Mouse (Mus musculus): ENCODE data around the gene Cyb5r3.

Gene Cyb5r3

DNA sequence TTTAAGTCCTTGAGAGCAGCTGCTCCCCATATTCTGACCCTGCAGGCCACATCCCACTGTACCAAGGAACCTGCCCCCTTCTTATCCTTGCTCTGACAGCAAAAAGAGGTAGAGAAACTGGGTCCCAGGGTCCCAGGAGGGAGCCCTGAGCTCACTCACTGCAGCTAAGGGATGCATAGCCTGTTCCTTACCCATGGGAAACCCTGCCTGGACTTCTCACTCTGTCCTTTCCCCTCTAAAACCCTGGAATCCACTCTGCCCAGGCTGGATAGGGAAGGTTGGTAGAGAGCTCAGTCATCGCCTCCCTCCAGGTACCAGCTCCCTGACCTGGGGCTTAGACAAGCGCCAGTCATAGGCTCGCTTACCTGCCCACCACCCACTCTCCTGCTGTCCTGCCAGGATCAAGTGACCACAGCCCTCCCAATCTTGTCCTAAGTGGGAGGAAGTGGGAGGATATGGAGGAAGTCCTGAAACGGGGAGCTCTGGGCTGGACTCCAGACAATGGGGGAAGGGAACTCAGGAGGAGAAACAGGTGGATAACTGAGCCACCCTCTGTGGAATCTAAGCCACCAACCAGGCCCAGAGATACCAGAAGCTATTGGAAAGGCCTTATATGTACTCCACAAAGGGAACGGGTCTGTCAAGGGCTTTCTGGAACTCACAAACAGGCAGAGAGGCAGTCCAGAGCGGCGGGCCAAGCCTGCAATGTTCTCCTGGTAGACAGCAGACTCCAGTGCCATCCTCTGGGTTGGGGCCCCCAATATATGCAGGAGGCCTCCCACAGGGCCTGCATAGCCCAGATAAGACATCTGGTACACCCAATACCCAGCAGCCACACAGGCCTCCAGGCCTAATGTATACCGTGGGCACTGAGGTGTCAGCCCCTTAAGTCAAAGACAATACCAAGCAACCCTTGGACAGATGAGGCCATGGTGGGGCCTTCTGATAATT lies 2.3 kb downstream of the Cyb5r3 start:
- DNase-seq (ENCODE audit: low spot score) = no peak

DNA sequence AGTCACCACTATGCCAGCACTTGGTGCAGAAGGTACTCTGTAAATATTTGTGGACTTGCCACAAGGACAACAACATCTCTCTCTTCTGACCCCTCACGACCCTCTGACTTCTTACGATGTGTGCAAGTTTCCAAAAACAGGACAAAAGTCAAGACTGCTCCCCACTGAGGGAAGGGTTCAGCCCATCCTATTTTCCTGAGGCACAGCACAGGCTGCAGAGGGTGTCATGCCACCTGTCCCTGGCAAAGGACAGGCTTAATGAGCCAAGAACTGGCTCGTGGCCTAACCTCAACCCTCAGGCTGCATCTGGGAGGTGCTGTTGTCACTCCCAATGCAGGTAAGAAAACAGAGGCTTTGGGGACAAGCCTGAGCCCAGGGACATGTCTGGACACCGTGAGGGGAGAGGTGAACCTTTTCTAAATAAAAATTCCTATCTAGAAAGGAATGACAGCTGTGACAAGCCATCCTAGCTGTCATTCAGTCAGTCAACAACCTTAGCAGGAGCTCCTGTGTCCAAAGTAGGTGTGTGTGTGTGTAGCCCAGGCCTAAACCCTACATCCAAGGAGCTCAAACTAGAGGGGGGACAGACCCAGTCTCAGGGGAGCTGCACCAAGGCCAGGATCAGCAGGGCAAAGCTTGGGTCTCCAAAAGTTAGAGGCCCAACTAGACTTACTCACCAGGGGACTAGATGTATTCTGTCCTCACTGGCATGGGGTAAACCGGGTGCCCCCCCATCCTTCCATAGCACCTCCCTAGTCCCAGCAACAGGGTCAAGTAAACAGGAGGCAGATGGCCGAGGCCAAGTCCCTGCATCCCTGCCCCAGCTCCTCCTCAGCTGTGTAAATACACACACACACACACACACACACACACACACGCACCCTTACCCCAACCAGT lies 3.3 kb downstream of the Cyb5r3 start:
- DNase-seq (ENCODE audit: low spot score) = no peak

DNA sequence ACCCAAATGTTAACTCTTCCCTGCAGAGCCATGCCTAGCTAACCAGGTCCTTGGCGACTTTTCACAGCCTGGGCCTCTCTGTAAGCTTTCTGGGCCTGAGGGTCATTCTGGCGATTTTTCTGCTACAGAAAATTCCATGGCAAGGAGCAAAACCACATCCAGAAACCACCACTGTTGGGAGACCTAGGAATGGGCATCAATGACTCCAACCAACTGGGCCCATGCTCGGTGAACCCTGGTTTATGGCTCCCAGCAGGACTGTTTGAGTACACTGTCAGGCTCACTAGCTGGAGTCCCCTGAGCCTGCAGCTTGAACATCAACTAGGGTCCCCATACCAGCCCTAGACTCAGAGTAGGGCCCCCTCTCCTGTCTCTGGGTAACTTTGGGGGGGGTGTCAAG lies 4.1 kb downstream of the Cyb5r3 start:
- no peak for DNase-seq (ENCODE audit: low spot score)

DNA sequence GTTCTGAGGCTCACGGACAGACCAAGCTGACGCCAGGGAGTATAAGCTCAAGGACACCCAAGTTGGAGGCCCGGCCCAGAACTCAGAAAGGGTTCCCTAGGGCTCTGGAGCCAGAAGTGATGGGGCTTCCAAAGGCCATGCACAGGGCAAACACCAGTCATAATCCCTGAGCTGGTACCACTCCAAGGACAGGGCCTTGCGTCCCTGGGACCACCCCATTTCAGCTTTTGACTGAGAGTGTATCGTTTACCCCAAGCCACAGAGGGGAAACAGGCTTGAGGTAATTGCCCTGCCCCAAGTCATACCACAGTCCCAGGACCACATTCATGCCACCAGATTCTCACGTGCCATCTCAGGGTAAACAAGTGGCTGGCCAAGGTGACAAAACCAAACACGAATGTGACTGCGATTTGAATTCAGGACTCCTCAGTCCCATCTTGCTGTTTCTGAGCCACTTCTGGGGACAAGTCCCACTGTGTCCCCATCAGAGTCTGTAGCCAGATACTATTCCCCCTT lies 4.8 kb downstream of the Cyb5r3 start:
- DNase-seq (ENCODE audit: low spot score) = peak; percentile 41

DNA sequence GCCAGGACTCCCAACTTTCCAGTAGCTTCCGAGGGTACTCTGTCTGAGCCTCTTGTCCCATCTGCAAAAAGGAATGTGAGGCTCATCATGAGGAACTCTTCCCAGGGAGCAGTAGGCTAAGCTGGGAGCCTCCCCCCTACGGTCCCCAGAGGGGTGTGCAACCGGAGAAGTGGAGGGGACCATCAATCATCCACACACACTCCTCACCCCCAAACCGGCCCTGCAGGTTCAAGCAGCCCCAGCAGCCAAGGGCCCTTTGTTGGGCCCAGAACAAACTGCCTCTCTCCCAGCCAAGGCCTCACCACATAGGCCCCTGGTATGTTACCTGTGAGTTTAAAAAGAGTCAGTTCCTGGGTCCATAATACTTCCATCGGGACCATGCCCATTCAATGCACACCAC lies 5.3 kb downstream of the Cyb5r3 start:
- peak; percentile 41 for DNase-seq (ENCODE audit: low spot score)

DNA sequence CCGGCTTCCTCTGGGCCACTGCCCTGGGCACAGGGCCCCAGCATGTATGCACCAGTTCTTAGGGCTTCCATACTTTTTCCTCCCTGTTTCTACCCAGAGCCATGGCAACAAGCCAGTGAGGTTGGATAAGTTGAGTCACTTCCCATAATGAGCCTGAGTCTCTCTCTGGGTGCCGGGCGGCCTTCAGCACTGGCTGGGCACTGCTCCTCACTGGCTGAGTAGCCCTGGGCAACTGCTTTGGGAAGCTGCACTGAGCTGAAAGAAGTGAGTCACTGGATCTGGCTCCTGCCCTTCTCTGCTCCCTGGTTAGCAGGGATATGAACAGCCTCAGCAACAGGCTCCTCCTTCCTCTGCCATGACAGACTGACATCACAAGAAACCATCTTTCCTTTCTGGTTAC lies 5.8 kb downstream of the Cyb5r3 start:
- peak; percentile 58 for DNase-seq (ENCODE audit: low spot score)

DNA sequence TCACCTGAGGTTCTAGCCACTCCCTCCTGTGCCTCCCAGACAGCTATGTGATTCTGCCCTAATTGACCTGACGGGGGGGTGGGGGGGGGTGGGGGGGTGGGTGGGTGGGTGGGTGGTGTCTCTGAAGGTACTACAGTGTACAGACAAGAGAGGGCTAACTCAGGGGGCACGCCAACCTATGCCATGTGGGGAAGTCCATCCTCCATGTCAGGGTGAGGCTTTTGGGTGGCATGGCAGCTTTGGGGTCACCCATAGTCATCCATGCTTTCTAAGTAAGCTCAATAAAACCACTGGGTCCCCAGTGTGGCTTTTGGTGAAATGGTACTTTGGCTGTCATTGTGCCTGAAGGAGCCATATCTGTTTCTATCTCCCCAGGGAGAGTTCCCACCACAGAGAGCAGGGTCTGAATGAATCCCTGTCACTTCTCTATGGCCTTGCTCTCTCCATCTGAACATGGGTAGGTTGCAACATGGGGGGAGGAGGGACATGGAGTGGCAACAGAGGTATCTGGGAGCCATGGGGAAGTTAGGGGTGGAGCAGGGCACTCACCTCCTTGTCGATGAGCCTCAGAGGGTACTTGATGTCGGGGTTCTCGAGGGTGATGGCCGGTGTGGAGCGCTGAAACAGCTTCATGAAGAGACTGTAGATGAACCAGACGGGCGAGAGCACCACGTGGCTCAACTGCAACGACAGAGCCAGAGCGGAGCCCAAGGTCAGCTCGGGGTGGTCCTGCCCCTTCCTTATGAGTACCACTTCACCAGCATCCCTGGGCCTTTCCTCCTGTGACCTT lies 6.7 kb downstream of the Cyb5r3 start:
- DNase-seq (ENCODE audit: low spot score) = peak; percentile 42

DNA sequence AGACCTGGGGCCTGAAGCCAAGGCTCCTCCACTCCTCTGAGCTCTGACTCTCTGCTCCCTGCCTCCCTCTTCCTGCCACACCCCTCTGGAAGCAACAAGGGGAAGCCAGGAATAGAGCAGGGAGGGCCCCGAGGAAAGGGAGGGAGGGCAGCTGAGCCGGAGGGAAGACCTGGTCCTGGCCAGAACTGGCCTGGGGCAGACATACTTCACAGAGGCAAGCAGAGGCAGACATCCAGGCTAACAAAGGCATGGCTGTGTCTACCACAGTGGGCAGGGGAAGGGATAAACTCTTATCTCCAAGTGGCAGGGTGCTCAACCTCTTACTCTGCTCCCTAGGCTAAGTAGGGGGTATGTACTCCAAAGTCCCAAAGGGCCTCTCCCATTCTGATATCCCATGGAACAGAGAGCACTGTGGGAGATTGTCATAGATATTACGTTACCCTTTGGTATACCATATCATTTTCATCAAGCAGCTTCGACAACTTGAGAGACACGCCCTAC lies 7.4 kb downstream of the Cyb5r3 start:
- peak; percentile 52 for DNase-seq (ENCODE audit: low spot score)

DNA sequence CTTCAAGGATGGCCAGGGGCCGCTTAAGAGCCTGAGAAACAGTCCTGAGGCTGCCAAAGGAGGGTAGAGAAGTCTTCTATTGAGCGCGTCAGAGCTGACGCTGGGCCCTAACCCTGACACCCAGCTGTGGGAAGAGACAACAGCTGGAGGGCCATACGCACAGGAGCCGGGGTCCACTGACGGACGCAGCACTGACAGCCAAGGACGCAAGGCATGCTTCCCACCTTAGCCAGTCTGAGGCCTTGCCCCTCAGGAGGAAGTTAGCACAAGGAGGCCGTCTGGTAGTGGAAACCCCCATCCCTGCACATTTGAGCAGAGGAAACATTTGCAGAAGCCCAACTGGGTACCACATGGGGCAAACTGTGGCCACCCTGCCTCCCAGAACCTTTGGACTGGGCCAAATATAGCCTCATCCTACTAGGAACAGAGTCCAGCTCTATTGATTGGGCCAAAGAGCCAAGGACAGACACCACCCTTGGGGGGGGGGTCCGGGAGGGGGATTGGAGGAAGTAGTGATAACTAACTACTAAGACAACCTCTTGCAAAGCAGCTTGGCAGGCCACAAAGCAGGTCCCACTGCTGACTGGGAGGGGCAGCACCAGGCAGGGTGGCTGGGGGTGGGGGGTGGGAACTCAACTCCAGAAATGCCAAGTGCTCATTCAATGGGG lies 9.4 kb downstream of the Cyb5r3 start:
- DNase-seq (ENCODE audit: low spot score) = peak; percentile 43

DNA sequence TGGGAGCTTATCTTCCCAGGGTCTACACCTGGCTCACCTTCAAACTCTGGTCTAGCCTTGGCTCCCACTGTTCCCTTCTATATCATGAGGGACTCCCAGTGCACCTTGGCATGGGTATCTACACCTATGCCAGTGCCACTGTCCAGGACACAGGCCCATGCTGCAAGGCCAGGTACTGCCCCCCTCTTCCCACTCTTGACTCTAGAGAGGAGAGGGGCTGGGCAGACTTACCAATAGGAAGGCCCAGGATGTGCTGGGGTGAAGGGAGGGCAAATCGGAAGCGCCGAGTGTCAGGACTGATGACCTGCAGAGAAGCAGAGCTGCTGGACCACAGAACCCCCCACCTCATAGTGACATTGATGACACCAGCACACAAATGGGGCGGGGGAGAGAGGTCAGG lies 10.4 kb downstream of the Cyb5r3 start:
- peak; percentile 38 for DNase-seq (ENCODE audit: low spot score)

DNA sequence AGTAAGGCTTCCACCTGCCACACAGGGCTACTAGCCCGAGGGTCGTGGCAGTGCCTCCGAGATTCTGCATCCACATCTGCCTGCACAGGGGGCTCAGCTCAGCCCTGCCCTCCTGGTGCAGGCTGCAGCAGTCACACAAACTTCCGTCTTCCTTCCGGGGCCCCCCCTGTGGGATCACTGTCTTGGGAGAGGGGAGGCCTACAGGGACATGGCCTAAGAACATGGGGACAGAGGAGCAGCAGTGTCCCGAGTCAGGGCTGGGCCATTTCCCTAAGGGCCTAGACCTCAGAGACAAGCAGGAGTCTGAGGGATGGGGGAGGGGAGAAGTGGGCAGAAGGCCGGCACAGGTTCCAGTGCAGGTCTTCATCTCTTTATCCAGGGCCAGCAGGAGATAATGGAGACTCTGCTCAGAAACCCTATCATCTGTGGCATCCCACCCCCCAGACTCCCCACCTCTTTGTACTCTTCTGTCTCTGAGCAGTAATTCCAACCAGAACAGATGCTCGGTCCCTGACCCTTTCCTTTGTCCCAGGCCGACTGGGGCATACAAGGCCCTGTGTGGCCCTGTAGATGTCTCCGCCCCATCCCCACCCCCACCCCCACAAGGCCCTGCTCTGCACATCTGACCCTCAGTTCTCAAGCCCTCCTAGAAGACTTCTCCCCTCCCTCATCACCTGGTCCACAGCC lies 11.2 kb downstream of the Cyb5r3 start:
- DNase-seq (ENCODE audit: low spot score) = peak; percentile 35

DNA sequence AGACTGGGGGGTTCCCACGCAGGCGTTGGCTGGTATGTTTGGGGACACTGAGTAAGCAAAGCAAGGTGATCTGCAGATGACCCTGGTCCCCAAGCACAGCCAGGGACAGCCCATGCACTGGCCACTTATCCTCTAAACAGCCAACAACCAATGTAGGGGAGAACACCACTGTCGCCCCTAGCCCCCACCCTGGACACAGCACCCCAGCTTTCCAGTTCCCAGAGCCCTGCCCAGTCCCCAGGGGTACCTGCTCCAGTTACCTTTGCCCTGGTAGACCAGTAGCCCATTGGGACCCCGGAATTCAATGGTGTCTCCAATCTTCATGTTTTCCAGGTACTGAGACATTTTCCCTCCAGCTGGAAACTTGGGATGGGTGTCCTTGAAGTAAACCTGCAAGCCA lies 11.8 kb downstream of the Cyb5r3 start:
- DNase-seq (ENCODE audit: low spot score) = peak; percentile 38

DNA sequence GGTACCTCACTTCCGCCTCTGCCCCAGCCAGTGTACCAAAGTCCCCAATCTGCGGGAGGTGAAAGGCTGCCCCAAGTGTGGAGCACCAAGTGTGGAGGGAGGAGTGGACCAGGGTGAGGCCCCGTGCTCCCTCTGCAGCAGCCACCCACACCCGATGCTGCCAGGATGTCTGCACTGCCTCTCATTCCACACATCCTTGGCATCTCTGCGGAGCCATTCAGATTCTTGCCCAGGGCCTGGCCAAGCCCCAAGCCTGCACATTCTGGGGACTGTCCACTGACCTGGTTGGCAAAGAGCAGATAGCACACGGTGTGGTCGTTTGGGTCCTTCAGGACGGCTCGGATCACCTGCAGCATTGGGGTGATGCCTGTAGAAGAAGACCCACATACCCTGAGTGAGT lies 12.6 kb downstream of the Cyb5r3 start:
- peak; percentile 38 for DNase-seq (ENCODE audit: low spot score)

DNA sequence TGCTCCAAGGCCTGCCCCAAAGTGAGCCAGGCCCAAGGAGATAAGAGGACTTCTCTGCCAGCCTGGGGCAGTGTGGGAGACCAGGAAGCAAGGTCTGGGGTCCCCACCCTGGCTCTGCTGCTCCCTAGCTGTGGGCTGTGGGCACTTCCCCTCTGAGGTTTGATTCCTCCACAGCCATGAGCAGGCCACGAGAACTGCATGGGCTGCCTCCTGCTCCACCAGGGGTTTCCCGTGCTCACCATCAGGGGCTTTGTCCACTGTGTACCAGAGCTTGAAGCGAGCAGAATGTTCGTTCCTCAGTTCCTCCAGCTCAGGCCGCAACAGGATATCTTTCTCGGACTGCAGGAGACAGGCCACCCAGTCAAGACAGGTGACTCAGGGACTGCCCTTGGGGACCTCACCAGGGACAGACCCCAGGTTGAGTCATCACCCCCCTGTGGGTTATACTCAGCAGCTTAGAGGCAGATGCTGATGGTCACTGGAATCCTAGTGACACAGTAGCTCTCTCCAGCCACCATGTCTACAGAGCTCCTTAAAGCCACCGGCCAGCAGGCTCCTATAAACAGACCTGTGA lies 13.7 kb downstream of the Cyb5r3 start:
- DNase-seq (ENCODE audit: low spot score) = peak; percentile 33

DNA sequence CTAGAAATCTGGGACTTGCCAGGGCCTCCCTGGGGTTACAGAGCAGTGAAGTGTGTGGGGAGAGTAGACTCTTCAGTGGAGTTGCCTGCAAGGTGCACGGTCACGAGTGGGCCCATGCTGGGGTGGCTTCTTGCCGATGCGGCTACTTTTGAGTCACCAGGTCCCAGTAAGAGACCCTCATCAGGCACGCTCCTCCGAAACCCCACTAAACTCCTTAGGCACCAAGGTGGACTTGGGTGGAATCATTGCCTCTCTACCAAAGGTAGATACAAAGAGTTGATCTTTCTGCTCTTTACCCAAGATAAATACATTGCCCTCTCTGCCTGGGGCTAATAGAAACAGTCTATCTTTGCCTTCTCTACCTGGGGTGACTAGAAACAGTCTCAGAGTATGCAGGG lies 14.7 kb downstream of the Cyb5r3 start:
- DNase-seq (ENCODE audit: low spot score) = no peak

DNA sequence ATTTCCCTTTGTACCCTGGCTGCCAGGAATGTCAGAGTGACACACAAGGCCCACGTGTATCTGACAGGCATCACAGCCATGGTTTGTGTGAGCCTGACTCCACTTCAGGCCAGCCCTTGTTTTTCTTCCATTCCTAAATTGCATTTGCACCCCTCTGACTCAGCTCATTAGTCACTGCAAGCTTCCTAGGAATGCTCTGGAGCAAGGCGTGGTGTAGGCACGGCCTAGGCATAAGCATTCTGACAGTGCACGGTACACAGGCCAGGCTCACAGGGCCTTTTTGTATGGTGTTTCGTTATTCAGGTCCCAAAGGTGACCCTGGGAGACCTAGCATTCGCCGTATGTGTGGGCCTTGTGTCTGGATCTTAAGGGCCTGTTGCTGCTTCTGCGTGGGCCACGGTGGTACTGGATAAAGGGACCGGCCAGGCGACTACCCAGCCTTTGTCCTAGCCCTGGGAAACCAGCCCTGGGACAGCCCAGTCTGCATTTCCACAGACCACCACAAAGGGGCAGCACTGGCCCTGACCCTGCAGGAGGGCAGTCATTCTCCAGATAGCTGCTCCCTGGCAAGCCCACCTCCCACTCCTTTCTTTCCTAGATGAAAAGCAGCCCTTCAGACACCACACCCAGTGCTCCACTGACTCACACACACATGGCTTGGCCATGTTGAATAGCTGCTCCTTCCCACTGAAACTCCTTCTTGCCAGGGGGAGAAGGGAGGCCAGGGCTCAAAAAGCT lies 15.3 kb downstream of the Cyb5r3 start:
- peak; percentile 82 for DNase-seq (ENCODE audit: low spot score)

DNA sequence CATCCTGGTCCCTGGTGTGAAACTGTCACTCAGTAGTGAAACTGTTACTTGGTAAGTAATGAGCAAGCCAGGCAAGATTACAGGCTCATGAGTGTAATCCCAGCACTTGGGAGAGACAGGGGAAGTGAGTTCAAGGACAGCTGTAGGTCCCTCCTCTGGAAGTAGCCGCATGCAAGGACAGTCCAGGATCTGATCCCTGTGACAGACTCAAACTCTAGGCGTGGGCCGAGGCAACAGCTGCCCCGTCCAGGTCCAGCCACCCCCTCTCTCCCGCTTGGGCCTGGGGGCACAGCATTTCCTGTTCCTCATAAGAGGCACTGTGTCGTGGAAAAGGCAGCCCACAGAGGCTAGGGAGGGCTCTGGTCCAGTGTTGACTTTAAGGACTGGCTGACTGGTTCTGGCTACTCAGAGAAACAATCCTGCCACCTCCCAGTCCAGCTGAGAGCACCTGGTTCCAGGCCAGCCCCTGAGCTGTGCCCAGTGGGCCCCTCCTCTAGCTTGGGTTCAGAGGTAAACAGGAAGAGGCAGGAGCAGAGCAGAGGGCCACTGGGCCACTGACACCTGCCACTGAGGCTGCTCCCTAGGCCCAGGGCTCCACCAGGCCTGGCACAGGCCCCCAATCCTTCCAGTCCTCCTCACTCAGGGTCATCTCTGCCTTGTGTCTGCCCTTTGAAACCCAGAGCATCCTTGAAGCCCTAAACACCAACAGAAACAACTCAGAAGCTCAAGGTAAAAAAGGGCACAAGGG lies 16.5 kb downstream of the Cyb5r3 start:
- DNase-seq (ENCODE audit: low spot score) = no peak

DNA sequence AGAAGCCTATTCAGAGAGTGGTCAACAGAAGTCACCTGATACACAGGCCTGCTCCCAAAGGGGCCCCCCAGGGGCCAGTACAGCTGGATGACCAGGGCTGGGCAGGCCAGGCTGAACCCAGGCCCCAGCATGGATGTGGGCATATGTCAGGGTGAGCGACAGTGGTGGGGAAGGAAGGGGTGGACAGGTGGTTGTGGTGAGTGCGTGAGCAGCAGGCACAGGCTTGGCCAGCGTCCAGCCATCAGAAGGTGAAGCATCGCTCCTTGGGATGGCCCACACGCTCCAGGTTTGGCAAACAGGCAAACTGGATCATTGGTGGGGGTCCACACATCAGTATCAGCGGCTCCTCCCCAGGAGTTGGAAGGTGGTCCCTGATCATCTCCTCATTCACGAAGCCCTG lies 18.1 kb downstream of the Cyb5r3 start:
- no peak for DNase-seq (ENCODE audit: low spot score)

DNA sequence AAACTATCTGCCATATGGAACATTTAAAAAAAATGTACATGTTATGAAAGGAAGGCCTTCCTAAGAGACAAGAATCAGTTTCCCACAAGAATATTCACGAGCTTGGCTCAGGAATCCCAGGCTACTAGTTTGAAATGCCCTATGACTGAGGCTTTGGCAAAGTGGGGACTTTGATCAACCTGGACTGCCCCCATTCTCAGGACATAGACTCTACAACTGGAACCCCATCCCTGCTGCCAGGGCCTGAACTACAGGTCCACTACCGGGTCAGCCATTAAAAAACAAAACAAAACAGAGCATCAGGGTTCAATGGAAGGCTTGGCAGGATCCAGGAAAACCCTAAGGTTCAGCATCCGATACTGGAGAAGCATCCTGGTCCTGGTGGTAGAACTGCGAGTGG lies 21.7 kb downstream of the Cyb5r3 start:
- no peak for DNase-seq (ENCODE audit: low spot score)

Measured in testis, postnatal 10 days (tissue).